Comparison of ENCODE assay signal across 10 mouse cellular contexts in genomic region chr12:101010148-101010920, GRCm38 (mm10). TPM values are rescaled to one million over a fixed set of nuclear protein-coding genes. Genes with fewer than 3 reads are reported as not detected.
DNase-seq lines count a peak whose midpoint lies in the region; ATAC-seq and TF ChIP-seq lines count a peak whose summit lies in the region.
"Had no signal": no experiment of that assay in that cellular context is flagged by ENCODE, and none has a peak within 500 bp of the region (broad histone marks: within the 10 kb centered on the region; RNA-seq: fewer than 3 reads in every experiment).

No protein-coding gene starts in this region.

- no peaks in the 10 kb centered on the region for H3K9me3 ChIP-seq in kidney, postnatal 0 days (replicated peaks; ENCODE audit: low read length)
- H3K9me3 ChIP-seq: G1E; midbrain, embryonic 12.5 days had no signal

- WGBS in kidney, postnatal 0 days: 66% methylated on average over 10 of the region's 10 CpGs
- WGBS in thymus, adult 2 months: 87% methylated on average over 10 of the region's 10 CpGs

- H3K27ac ChIP-seq in kidney, postnatal 0 days: peak overlapping the region; percentile 2; the same call in 1 of the 2 replicates
- no peak overlapping the region for H3K27ac ChIP-seq in thymus, adult 2 months (ENCODE audit: control insufficient read depth, insufficient read depth, low read length)
- H3K27ac ChIP-seq: midbrain, embryonic 12.5 days had no signal

- H3K36me3 ChIP-seq in kidney, postnatal 0 days (ENCODE audit: insufficient read depth, low read length): no peaks in the 10 kb centered on the region
- H3K36me3 ChIP-seq in splenic B cell, adult 2 months (ENCODE audit: control insufficient read depth, insufficient read depth, low read length, poor library complexity, severe bottlenecking): no peaks in the 10 kb centered on the region
- no peaks in the 10 kb centered on the region for H3K36me3 ChIP-seq in thymus, adult 2 months (ENCODE audit: control insufficient read depth, insufficient read depth, low read length)
- H3K36me3 ChIP-seq: midbrain, embryonic 12.5 days had no signal

- TF ChIP-seq POLR2A in thymus, adult 2 months (IDR thresholded peaks at IDR 0.05; ENCODE audit: control insufficient read depth, extremely low read depth, insufficient read depth, low read length, poor library complexity): no peak

- DNase-seq in kidney, adult 11 months: peak; percentile 79
- no peak for DNase-seq in kidney, postnatal 4 days
- peak; percentile 72 for DNase-seq in ZHBTc4 (ENCODE audit: low read depth, low spot score)
- no peak for DNase-seq in kidney, postnatal 0 days (ENCODE audit: low spot score)
- peak; percentile 18 for DNase-seq in splenic B cell, adult 2 months (ENCODE audit: low read depth, low spot score)
- no peak for DNase-seq in natural killer cell, adult 2 months (ENCODE audit: low spot score in 2 of 2)
- no peak for DNase-seq in lung, postnatal 10 days
- no peak for DNase-seq in thymus, adult 2 months

- ATAC-seq in kidney, postnatal 0 days (replicated peaks; ENCODE audit: low FRiP score, low read depth): no peak

- H3K27me3 ChIP-seq in kidney, postnatal 0 days (ENCODE audit: insufficient read depth, low read length): no peaks in the 10 kb centered on the region
- no peaks in the 10 kb centered on the region for H3K27me3 ChIP-seq in splenic B cell, adult 2 months (ENCODE audit: control insufficient read depth, insufficient read depth, low read length, poor library complexity, severe bottlenecking)
- no peaks in the 10 kb centered on the region for H3K27me3 ChIP-seq in thymus, adult 2 months (ENCODE audit: control insufficient read depth, insufficient read depth, low read length)
- H3K27me3 ChIP-seq: midbrain, embryonic 12.5 days had no signal

- no peak overlapping the region for H3K4me2 ChIP-seq in kidney, postnatal 0 days (ENCODE audit: low read length)
- H3K4me2 ChIP-seq: midbrain, embryonic 12.5 days had no signal

- H3K4me3 ChIP-seq in kidney, postnatal 0 days (replicated peaks; ENCODE audit: low read depth, low read length): no peak overlapping the region
- no peak overlapping the region for H3K4me3 ChIP-seq in thymus, adult 2 months (ENCODE audit: control insufficient read depth, insufficient read depth, low read length)
- H3K4me3 ChIP-seq: midbrain, embryonic 12.5 days had no signal

- H3K4me1 ChIP-seq in kidney, postnatal 0 days (replicated peaks; ENCODE audit: insufficient read depth, low read length): peaks cover 57% of the 10 kb centered on the region
- peaks cover 79% of the 10 kb centered on the region for H3K4me1 ChIP-seq in thymus, adult 2 months (replicated peaks; ENCODE audit: control insufficient read depth, insufficient read depth, low read length)

- H3K9ac ChIP-seq in kidney, postnatal 0 days (ENCODE audit: low read depth, low read length): no peak overlapping the region
- H3K9ac ChIP-seq: midbrain, embryonic 12.5 days had no signal

- no peak for TF ChIP-seq CTCF in kidney, postnatal 0 days (IDR thresholded peaks at IDR 0.05; ENCODE audit: low read depth)
- no peak for TF ChIP-seq CTCF in thymus, adult 2 months (IDR thresholded peaks at IDR 0.05; ENCODE audit: borderline replicate concordance, control insufficient read depth, extremely low read depth, insufficient read depth, low read length, poor library complexity)

RNA-seq across cellular contexts. Expression of gene Ccdc88c, which starts 18.5 kb away (rescaled TPM):
- polyA plus RNA-seq in kidney, postnatal 0 days (2015; fragmentation: Nextera tagmentation; extraction: Ambion mirVana): 7.6 and 7.8 TPM in 2 replicates
- polyA plus RNA-seq in thymus, adult 2 months (2012; rRNA removed): 75.0 and 87.7 TPM in 2 replicates

Comparison
In these comparisons a context has a peak if more than half of its experiments do, and no peak if none do; other contexts are left out.
1. DNase-seq: peak in kidney, adult 11 months (single experiment), ZHBTc4 (single experiment) and splenic B cell, adult 2 months (single experiment); none in kidney, postnatal 4 days (0 of 2), kidney, postnatal 0 days (single experiment), natural killer cell, adult 2 months (0 of 2), lung, postnatal 10 days (single experiment) and thymus, adult 2 months (single experiment).